Mouse (Mus musculus) liver, postnatal 0 days (tissue): ENCODE measurements around the gene Tmem265. TPM values are rescaled to one million over a fixed set of nuclear protein-coding genes. Genes with fewer than 3 reads are reported as not detected.

ENCODE experiments used
- ATAC-seq: fragments of 200-750 bp; cut with Nextera tagmentation; 2 replicates; pipeline ENCODE4 v1.8.0; 2017; ENCODE audit warnings: mild to moderate bottlenecking, moderate library complexity
- DNase-seq: peaks from one replicate; pipeline ENCODE4 v3.0.0-alpha.2; 2016
- H3K27ac ChIP-seq: fragments of 300-500 bp; sonication (generic); 2 replicates; pipeline ENCODE4 v1.5.1; 2014; ENCODE audit warnings: antibody characterized with exemption, moderate library complexity, mild to moderate bottlenecking, low read depth
- H3K27me3 ChIP-seq: fragments of 300-500 bp; sonication (generic); 2 replicates; pipeline ENCODE4 v1.6.1; 2014; ENCODE audit warnings: low read length, control low read depth, mixed read lengths; ENCODE audit not compliant: insufficient read depth
- H3K36me3 ChIP-seq: fragments of 300-500 bp; sonication (generic); replicated peaks from 2 replicates; pipeline ENCODE4 v1.6.1; 2014; ENCODE audit warnings: mild to moderate bottlenecking, control low read depth, low read length, moderate library complexity, mixed read lengths; ENCODE audit not compliant: insufficient read depth
- H3K4me1 ChIP-seq: fragments of 300-500 bp; sonication (generic); 2 replicates; pipeline ENCODE4 v1.6.1; 2014; ENCODE audit warnings: antibody characterized with exemption, mild to moderate bottlenecking, control low read depth; ENCODE audit not compliant: insufficient read depth
- H3K4me2 ChIP-seq: fragments of 300-500 bp; sonication (generic); 2 replicates; pipeline ENCODE4 v1.6.1; 2014; ENCODE audit warnings: low read depth, mild to moderate bottlenecking, low read length, moderate library complexity, mixed read lengths
- H3K4me3 ChIP-seq: fragments of 300-500 bp; sonication (generic); 2 replicates; pipeline ENCODE4 v1.5.1; 2014; ENCODE audit warnings: low read depth, low read length
- H3K9ac ChIP-seq: fragments of 300-500 bp; sonication (generic); replicated peaks from 2 replicates; pipeline ENCODE4 v1.6.1; 2014; ENCODE audit warnings: mild to moderate bottlenecking, moderate library complexity
- H3K9me3 ChIP-seq: fragments of 300-500 bp; sonication (generic); 2 replicates; pipeline ENCODE4 v1.6.1; 2016; ENCODE audit warnings: mild to moderate bottlenecking, control low read depth, low read length, mixed read lengths
- CTCF ChIP-seq: sonication (generic); IDR thresholded peaks from 2 replicates; pipeline ENCODE4 v1.5.1; 2016; ENCODE audit warnings: antibody characterized with exemption, low read depth
- EP300 ChIP-seq: IDR thresholded peaks from 2 replicates; pipeline ENCODE4 v1.6.1; 2016; ENCODE audit warnings: antibody characterized with exemption, low read depth, mild to moderate bottlenecking
- WGBS: fragments of 180-500 bp; shearing (Covaris S2); extraction: QIAGEN DNeasy Blood & Tissue Kit; methylation state at CpG from one replicate; pipeline ENCODE4 v1.1.7; 2014; ENCODE audit not compliant: insufficient replicate concordance; 5-methylcytosine and 5-hydroxymethylcytosine counted together
- polyA plus RNA-seq: library from polyadenylated mRNA; unstranded; fragments of >200 nt; fragmentation: Nextera tagmentation; extraction: Ambion mirVana; gene quantifications from 2 replicates; pipeline ENCODE4 v1.2.1, GENCODE M21; 2015

The Tmem265 gene
- polyA plus RNA-seq, 1 experiment from 2014 or later: 3.3 TPM

- DNase-seq (no peak), ATAC-seq (no peak)
- Histone ChIP-seq H3K4me1 (peaks cover 8% of the 10 kb centered on the region), H3K27me3 (no peaks in the 10 kb centered on the region), H3K9ac (no peak overlapping the region), H3K36me3 (peaks cover 71% of the 10 kb centered on the region), H3K4me3 (no peak overlapping the region), H3K9me3 (no peaks in the 10 kb centered on the region), H3K4me2 (no peak overlapping the region), H3K27ac (no peak overlapping the region)
- TF ChIP-seq EP300: no peak
- TF ChIP-seq CTCF: no peak
- 87% methylated on average over 14 of the region's 14 CpGs for WGBS
Observed at GRCm38 (mm10) chr7:127592575-127592974, 31.4 kb downstream of the Tmem265 start.

DNA sequence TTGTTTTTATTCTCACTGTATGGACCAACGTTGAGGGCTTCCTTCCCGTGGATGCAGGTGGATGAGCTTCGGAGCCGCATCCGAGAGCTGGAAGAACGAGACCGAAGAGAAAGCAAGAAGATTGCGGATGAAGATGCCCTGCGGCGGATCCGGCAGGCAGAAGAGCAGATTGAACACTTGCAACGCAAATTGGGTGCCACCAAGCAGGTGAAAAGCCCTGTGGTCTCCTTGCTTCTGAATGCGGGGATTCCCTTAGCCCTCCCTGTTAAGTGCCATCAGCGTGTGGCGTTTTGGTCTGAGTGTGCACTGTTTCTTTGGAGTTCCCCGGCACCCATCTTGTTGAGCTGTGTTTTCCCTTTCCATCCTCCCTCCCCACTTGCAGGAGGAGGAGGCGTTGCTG is 35.6 kb downstream of the Tmem265 start:
- 92% methylated on average over 17 of the region's 17 CpGs for WGBS
- Histone ChIP-seq H3K27ac (no peak overlapping the region), H3K4me1 (no peaks in the 10 kb centered on the region), H3K9ac (no peak overlapping the region), H3K4me2 (no peak overlapping the region), H3K27me3 (no peaks in the 10 kb centered on the region), H3K4me3 (no peak overlapping the region), H3K9me3 (no peaks in the 10 kb centered on the region), H3K36me3 (peaks cover 93% of the 10 kb centered on the region)
- ATAC-seq: no peak
- no peak for TF ChIP-seq CTCF
- TF ChIP-seq EP300: no peak
- no peak for DNase-seq

DNA sequence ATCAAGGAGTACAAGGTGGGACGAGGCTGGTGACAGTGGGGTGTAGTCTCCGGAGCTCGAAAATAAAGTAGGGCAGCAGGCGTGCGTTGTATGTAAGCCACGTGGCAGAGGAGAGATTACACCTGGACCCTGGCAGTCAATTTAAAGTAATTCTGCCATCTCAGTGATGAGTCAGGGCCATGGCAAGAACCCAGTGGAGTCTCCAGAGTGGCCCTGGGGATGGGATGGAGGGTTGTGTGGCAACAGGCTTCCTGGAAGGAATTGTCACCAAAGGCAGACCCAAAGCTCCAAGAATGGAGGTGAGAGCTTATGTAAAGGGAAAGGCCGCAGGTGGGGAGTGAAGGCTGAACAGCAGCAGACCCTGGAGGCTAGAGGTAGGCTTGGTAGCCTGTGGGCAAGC is 39.4 kb downstream of the Tmem265 start:
- DNase-seq: no peak
- H3K27me3 ChIP-seq: no peaks in the 10 kb centered on the region
- no peaks in the 10 kb centered on the region for H3K9me3 ChIP-seq
- no peak overlapping the region for H3K4me2 ChIP-seq
- no peak overlapping the region for H3K9ac ChIP-seq
- H3K27ac ChIP-seq: no peak overlapping the region
- H3K4me3 ChIP-seq: no peak overlapping the region
- peaks cover 83% of the 10 kb centered on the region for H3K36me3 ChIP-seq
- 91% methylated on average over 7 of the region's 7 CpGs for WGBS
- no peaks in the 10 kb centered on the region for H3K4me1 ChIP-seq
- TF ChIP-seq CTCF: no peak
- TF ChIP-seq EP300: no peak
- no peak for ATAC-seq

GRCm38 (mm10) chr7:127601735-127602134 is 40.5 kb downstream of the Tmem265 start:
- no peaks in the 10 kb centered on the region for H3K4me1 ChIP-seq
- H3K9me3 ChIP-seq: no peaks in the 10 kb centered on the region
- H3K27me3 ChIP-seq: no peaks in the 10 kb centered on the region
- no peak for TF ChIP-seq EP300
- peak; percentile 26 for TF ChIP-seq CTCF
- ATAC-seq (no peak), DNase-seq (no peak)
- no peak overlapping the region for H3K27ac ChIP-seq
- peaks cover 72% of the 10 kb centered on the region for H3K36me3 ChIP-seq
- no peak overlapping the region for H3K9ac ChIP-seq
- WGBS: 83% methylated on average over 4 of the region's 4 CpGs
- no peak overlapping the region for H3K4me3 ChIP-seq
- H3K4me2 ChIP-seq: no peak overlapping the region

GRCm38 (mm10) chr7:127602903-127603302 is 41.7 kb downstream of the Tmem265 start:
- no peak for TF ChIP-seq CTCF
- no peak for TF ChIP-seq EP300
- Histone ChIP-seq H3K27ac (no peak overlapping the region), H3K4me2 (no peak overlapping the region), H3K4me3 (no peak overlapping the region), H3K36me3 (peaks cover 63% of the 10 kb centered on the region), H3K9me3 (no peaks in the 10 kb centered on the region), H3K4me1 (no peaks in the 10 kb centered on the region), H3K27me3 (no peaks in the 10 kb centered on the region), H3K9ac (no peak overlapping the region)
- ATAC-seq: no peak
- WGBS: 91% methylated on average over 2 of the region's 2 CpGs
- DNase-seq: no peak

DNA sequence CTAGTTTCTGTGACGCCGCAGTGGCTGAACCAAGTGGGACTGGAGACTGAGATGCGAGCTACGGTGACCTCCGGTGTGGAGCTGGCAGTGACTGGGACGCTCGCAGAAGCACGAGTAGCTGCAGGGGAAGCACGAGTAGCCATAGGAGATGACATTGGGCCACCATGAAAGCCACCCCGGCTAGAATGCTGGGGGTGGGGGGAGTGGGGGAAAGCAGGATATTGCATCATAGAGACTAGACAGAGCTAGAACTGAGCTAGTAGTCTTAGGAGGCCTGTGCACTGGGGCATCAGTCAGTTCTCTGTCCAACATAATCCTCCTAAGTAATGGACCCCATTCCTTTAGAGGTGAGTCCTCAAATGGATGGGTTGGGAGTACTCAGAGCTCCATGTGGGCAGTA is 43.1 kb downstream of the Tmem265 start:
- WGBS: 78% methylated on average over 10 of the region's 10 CpGs
- H3K4me1 ChIP-seq: no peaks in the 10 kb centered on the region
- no peak overlapping the region for H3K4me3 ChIP-seq
- no peaks in the 10 kb centered on the region for H3K27me3 ChIP-seq
- TF ChIP-seq CTCF (no peak), EP300 (no peak)
- H3K4me2 ChIP-seq: no peak overlapping the region
- H3K9ac ChIP-seq: no peak overlapping the region
- DNase-seq: no peak
- H3K27ac ChIP-seq: no peak overlapping the region
- no peak for ATAC-seq
- H3K36me3 ChIP-seq: peaks cover 60% of the 10 kb centered on the region
- no peaks in the 10 kb centered on the region for H3K9me3 ChIP-seq

GRCm38 (mm10) chr7:127607150-127607549 is 46.0 kb downstream of the Tmem265 start:
- Histone ChIP-seq H3K27ac (no peak overlapping the region), H3K9me3 (no peaks in the 10 kb centered on the region), H3K36me3 (peaks cover 53% of the 10 kb centered on the region), H3K4me1 (no peaks in the 10 kb centered on the region), H3K27me3 (no peaks in the 10 kb centered on the region), H3K4me3 (no peak overlapping the region), H3K9ac (no peak overlapping the region), H3K4me2 (no peak overlapping the region)
- WGBS: 80% methylated on average over 6 of the region's 6 CpGs
- no peak for TF ChIP-seq CTCF
- TF ChIP-seq EP300: no peak
- DNase-seq (no peak), ATAC-seq (no peak)
